Mouse (Mus musculus) E14TG2a.4 (cell line): ENCODE measurements at regions not wholly inside any gene's neighbourhood (a gene's known extent, or its start where the extent isn't known, plus 50 kb on each side); places are given as distances from the start of the nearest gene placed in this dataset.

Source experiments
- CTCF ChIP-seq: conservative IDR thresholded peaks from 2 replicates; pipeline ENCODE4 v1.5.1; 2014; ENCODE audit warnings: low read length
- NANOG ChIP-seq: IDR thresholded peaks from 2 replicates; pipeline ENCODE4 v1.6.1; 2014; ENCODE audit warnings: borderline replicate concordance, low read length, mixed read lengths

- TF ChIP-seq CTCF (no peak), NANOG (no peak)
Measured at GRCm38 (mm10) chr16:55734301-55734700, 104.4 kb downstream of the Nfkbiz start.
